Mouse (Mus musculus) MEL (cell line): ENCODE measurements around the gene Ankrd40.

Experiments
- CHD2 ChIP-seq: IDR thresholded peaks from 2 replicates; pipeline ENCODE4 v1.6.1; 2011; ENCODE audit warnings: low read length, improper control_type of control experiment
- CTCF ChIP-seq, 3 experiments: IDR thresholded peaks in 2 of 3; conservative IDR thresholded peaks in 1 of 3; 2 replicates each; pipeline ENCODE4 v1.5.1; 2011 to 2012; ENCODE audit warnings: low read length in 3 of 3, low read depth in 2 of 3, mild to moderate bottlenecking in 2 of 3, improper control_type of control experiment in 1 of 3, inconsistent platforms in 1 of 3, mixed read lengths in 1 of 3, moderate library complexity in 1 of 3; ENCODE audit not compliant: control insufficient read depth in 1 of 3, insufficient read depth in 1 of 3, poor library complexity in 1 of 3, severe bottlenecking in 1 of 3
- EP300 ChIP-seq, 2 experiments: IDR thresholded peaks; 2 replicates each; pipeline ENCODE4 v1.6.1; 2011; ENCODE audit warnings: improper control_type of control experiment in 2 of 2, low read length in 2 of 2, low read depth in 1 of 2, mild to moderate bottlenecking in 1 of 2
- MEF2A ChIP-seq: IDR thresholded peaks from 2 replicates; pipeline ENCODE4 v1.6.1; 2014; ENCODE audit warnings: low read depth, mild to moderate bottlenecking, inconsistent platforms, low read length, improper control_type of control experiment; ENCODE audit not compliant: poor library complexity, insufficient replicate concordance, severe bottlenecking; ENCODE audit errors: extremely low read depth
- MXI1 ChIP-seq: IDR thresholded peaks from 2 replicates; pipeline ENCODE4 v1.6.1; 2011; ENCODE audit warnings: mild to moderate bottlenecking, low read depth, low read length, improper control_type of control experiment
- POLR2A ChIP-seq, 2 experiments: IDR thresholded peaks; 2 replicates each; pipeline ENCODE4 v1.6.1; 2011 to 2012; ENCODE audit warnings: low read length in 2 of 2, mild to moderate bottlenecking in 2 of 2, control low read depth in 1 of 2, improper control_type of control experiment in 1 of 2, low read depth in 1 of 2, moderate library complexity in 1 of 2; ENCODE audit not compliant: control insufficient read depth in 1 of 2, insufficient read depth in 1 of 2, poor library complexity in 1 of 2
- SIN3A ChIP-seq: IDR thresholded peaks from 2 replicates; pipeline ENCODE4 v1.6.1; 2012; ENCODE audit warnings: low read length, improper control_type of control experiment, inconsistent platforms
- ZC3H11A ChIP-seq: IDR thresholded peaks from 2 replicates; pipeline ENCODE4 v1.6.1; 2012; ENCODE audit warnings: low read depth, mild to moderate bottlenecking, inconsistent platforms, low read length, improper control_type of control experiment

DNA sequence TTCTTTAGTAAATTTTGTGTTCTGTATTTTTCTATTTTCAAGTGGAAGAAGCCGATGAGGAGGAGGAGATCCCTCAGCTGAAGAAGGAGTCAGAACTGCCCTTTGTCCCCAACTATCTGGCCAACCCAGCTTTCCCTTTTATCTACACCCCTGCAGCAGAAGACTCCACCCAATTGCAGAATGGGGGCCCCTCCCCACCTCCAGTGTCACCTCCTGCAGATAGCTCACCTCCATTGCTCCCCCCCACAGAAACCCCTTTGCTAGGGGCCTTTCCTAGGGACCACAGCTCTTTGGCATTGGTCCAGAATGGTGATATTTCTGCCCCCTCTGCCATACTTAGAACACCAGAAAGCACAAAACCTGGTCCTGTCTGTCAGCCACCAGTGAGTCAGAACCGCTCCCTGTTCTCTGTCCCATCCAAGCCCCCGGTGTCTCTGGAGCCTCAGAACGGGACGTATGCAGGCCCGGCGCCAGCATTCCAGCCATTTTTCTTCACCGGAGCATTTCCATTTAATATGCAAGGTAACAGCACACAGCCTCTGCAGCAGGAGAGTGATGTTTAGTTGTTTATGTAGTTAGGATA, 6.7 kb downstream of the Ankrd40 start:
- no peak for TF ChIP-seq SIN3A
- no peak for TF ChIP-seq ZC3H11A
- no peak for TF ChIP-seq CHD2
- no peak for TF ChIP-seq POLR2A (IDR thresholded peaks at IDR 0.05; ENCODE audit: control insufficient read depth in 1 of 2, insufficient read depth in 1 of 2, low read depth in 1 of 2, low read length in 2 of 2, poor library complexity in 1 of 2)
- TF ChIP-seq CTCF (IDR thresholded peaks at IDR 0.05 in 2 of 3, conservative IDR thresholded peaks at IDR 0.05 in 1 of 3; ENCODE audit: control insufficient read depth in 1 of 3, insufficient read depth in 1 of 3, low read depth in 2 of 3, low read length in 3 of 3, poor library complexity in 1 of 3, severe bottlenecking in 1 of 3), result no peak
- peak; percentile 52; the same call in 1 of the 2 replicates for TF ChIP-seq MXI1
- no peak for TF ChIP-seq MEF2A
- TF ChIP-seq EP300 (IDR thresholded peaks at IDR 0.05; ENCODE audit: low read depth in 1 of 2, low read length in 2 of 2), result peak; percentile 64 to 74; a peak in 3 of 4 replicates
